Mouse (Mus musculus): ENCODE measurements around the gene Pptc7. TPM values are rescaled to one million over a fixed set of nuclear protein-coding genes. Genes with fewer than 3 reads are reported as not detected.

Pptc7 gene
- total RNA-seq, 1 experiment: 21.1 TPM

DNA sequence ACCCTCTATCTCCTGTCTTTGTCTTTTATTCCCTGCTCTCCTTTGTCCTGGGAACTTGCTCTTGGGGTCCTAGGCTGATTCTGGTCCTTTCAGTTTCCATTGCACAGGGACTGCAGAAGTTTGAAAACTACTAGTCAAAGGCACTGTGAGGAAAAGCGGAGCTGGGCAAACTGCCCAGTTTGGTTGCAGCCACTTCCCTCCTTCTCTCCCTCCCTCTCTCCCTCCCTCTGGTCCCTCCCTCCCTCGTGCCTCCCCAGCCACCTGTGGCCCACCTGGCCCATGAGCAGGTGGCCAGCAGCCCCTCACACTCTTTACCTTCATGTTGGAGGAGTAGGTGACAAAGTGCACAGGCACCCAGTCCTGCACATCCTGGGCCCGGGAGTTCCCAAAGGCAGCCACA lies 39.0 kb upstream of the Pptc7 start:
- in situ Hi-C loops (cut with MboI; ENCODE audit: low sequenced_read_pairs in 2 of 2, unreplicated experiment in 2 of 2): no loop called here
- H3K27ac ChIP-seq (ENCODE audit: insufficient read depth, low read depth, low read length, poor library complexity, severe bottlenecking): no peak overlapping the region
- no peak for DNase-seq (ENCODE audit: low read depth, low spot score)

DNA sequence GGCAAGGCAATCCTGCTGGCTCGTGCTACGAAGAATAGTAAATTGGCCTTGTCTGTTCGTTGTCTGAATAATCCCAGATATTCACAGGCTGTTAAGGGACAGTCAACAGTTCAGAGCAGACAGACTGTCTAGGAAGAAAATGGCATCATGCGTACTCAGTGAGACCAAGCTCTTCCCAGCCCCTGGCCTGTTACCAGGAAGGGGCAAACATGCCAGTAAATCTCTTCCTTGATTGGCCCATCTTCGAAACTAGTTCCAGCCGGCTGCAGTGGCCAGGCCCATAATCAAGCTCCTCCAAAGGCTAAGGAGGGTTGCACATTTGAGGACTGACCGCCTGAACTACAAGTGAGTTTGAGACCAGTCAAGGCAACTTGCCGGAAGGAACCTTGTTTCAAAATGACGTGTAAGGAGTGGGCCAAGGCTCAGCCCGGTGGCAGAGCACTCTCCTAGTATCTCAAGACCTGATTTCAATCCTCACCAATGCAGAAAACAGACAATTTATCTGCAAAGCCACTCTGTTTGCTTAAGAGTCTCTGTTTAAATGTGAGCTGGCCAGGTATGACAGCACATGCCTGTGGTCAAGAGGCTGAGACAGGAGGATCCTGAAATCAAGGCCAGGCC lies 37.5 kb upstream of the Pptc7 start:
- no peak for DNase-seq (ENCODE audit: low read depth, low spot score)
- Histone ChIP-seq H3K27ac (ENCODE audit: insufficient read depth, low read depth, low read length, poor library complexity, severe bottlenecking) (no peak overlapping the region), H3K36me3 (ENCODE audit: control insufficient read depth, insufficient read depth, low read length, poor library complexity, severe bottlenecking) (peaks cover 7% of the 10 kb centered on the region; the same call in 1 of the 2 replicates), H3K9me3 (ENCODE audit: control insufficient read depth, insufficient read depth, low read depth, low read length) (no peaks in the 10 kb centered on the region), H3K4me1 (ENCODE audit: control insufficient read depth in 2 of 2, insufficient read depth in 2 of 2, low read length in 2 of 2, poor library complexity in 1 of 2) (no peaks in the 10 kb centered on the region), H3K4me3 (ENCODE audit: insufficient read depth in 1 of 2, low read depth in 1 of 2, low read length in 2 of 2, poor library complexity in 1 of 2, severe bottlenecking in 1 of 2) (no peak overlapping the region), H3K9ac (ENCODE audit: insufficient read depth, low read depth, low read length, poor library complexity, severe bottlenecking) (no peak overlapping the region)
- TF ChIP-seq ZNF384 (IDR thresholded peaks at IDR 0.05; ENCODE audit: low read depth, low read length): no peak
- TF ChIP-seq CHD2 (IDR thresholded peaks at IDR 0.05; ENCODE audit: low read depth, low read length): no peak
- TF ChIP-seq HCFC1 (IDR thresholded peaks at IDR 0.05; ENCODE audit: borderline replicate concordance, insufficient read depth, low read length): no peak
- TF ChIP-seq MAFK (IDR thresholded peaks at IDR 0.05; ENCODE audit: insufficient read depth, low read depth, low read length): no peak
- TF ChIP-seq ZC3H11A (IDR thresholded peaks at IDR 0.05; ENCODE audit: borderline replicate concordance, low read depth, low read length): no peak
- in situ Hi-C loops (cut with MboI; ENCODE audit: low sequenced_read_pairs in 2 of 2, unreplicated experiment in 2 of 2): no loop called here

More for the DNA sequence above, 39.0 kb upstream of the Pptc7 start:
- peaks cover 19% of the 10 kb centered on the region for H3K36me3 ChIP-seq (ENCODE audit: control insufficient read depth, insufficient read depth, low read length, poor library complexity, severe bottlenecking)
- no peak overlapping the region for H3K9ac ChIP-seq (ENCODE audit: insufficient read depth, low read depth, low read length, poor library complexity, severe bottlenecking)
- H3K4me3 ChIP-seq (ENCODE audit: insufficient read depth in 1 of 2, low read depth in 1 of 2, low read length in 2 of 2, poor library complexity in 1 of 2, severe bottlenecking in 1 of 2): no peak overlapping the region
- no peak for TF ChIP-seq MAFK (IDR thresholded peaks at IDR 0.05; ENCODE audit: insufficient read depth, low read depth, low read length)
- TF ChIP-seq ZNF384 (IDR thresholded peaks at IDR 0.05; ENCODE audit: low read depth, low read length): no peak
- TF ChIP-seq ZC3H11A (IDR thresholded peaks at IDR 0.05; ENCODE audit: borderline replicate concordance, low read depth, low read length): no peak
- no peak for TF ChIP-seq CHD2 (IDR thresholded peaks at IDR 0.05; ENCODE audit: low read depth, low read length)
- no peaks in the 10 kb centered on the region for H3K9me3 ChIP-seq (ENCODE audit: control insufficient read depth, insufficient read depth, low read depth, low read length)
- H3K4me1 ChIP-seq (ENCODE audit: control insufficient read depth in 2 of 2, insufficient read depth in 2 of 2, low read length in 2 of 2, poor library complexity in 1 of 2): no peaks in the 10 kb centered on the region; a peak in 1 of 4 replicates

DNA sequence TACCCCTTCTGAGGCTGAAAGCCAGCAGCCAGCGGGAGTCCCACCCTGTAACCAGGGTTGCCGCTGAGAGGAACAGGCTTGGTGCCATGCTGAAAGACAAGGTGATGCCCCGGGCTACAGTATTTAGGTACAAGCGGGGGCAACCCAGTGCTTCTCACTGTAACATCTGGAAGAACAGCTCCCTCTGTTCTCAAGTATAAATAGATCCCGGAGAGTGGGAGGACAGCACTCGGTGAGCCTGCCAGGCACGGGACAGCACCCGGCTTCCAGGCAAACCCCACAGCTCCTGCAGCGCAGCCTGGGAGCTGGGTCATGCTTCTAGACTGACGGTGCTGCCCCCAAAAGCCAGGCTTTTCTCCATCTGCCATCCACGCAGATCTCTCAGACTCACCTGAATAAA lies 36.6 kb upstream of the Pptc7 start:
- Histone ChIP-seq H3K4me1 (ENCODE audit: control insufficient read depth in 2 of 2, insufficient read depth in 2 of 2, low read length in 2 of 2, poor library complexity in 1 of 2) (no peaks in the 10 kb centered on the region), H3K36me3 (ENCODE audit: control insufficient read depth, insufficient read depth, low read length, poor library complexity, severe bottlenecking) (peaks cover 7% of the 10 kb centered on the region; the same call in 1 of the 2 replicates), H3K9ac (ENCODE audit: insufficient read depth, low read depth, low read length, poor library complexity, severe bottlenecking) (no peak overlapping the region), H3K27ac (ENCODE audit: insufficient read depth, low read depth, low read length, poor library complexity, severe bottlenecking) (no peak overlapping the region; the same call in 1 of the 2 replicates), H3K9me3 (ENCODE audit: control insufficient read depth, insufficient read depth, low read depth, low read length) (no peaks in the 10 kb centered on the region), H3K4me3 (ENCODE audit: insufficient read depth in 1 of 2, low read depth in 1 of 2, low read length in 2 of 2, poor library complexity in 1 of 2, severe bottlenecking in 1 of 2) (no peak overlapping the region)
- in situ Hi-C loops (cut with MboI; ENCODE audit: low sequenced_read_pairs in 2 of 2, unreplicated experiment in 2 of 2): no loop called here
- TF ChIP-seq CHD2 (IDR thresholded peaks at IDR 0.05; ENCODE audit: low read depth, low read length): no peak
- no peak for TF ChIP-seq ZC3H11A (IDR thresholded peaks at IDR 0.05; ENCODE audit: borderline replicate concordance, low read depth, low read length)
- TF ChIP-seq HCFC1 (IDR thresholded peaks at IDR 0.05; ENCODE audit: borderline replicate concordance, insufficient read depth, low read length): no peak
- TF ChIP-seq MAFK (IDR thresholded peaks at IDR 0.05; ENCODE audit: insufficient read depth, low read depth, low read length): no peak
- no peak for TF ChIP-seq ZNF384 (IDR thresholded peaks at IDR 0.05; ENCODE audit: low read depth, low read length)
- no peak for DNase-seq (ENCODE audit: low read depth, low spot score)

DNA sequence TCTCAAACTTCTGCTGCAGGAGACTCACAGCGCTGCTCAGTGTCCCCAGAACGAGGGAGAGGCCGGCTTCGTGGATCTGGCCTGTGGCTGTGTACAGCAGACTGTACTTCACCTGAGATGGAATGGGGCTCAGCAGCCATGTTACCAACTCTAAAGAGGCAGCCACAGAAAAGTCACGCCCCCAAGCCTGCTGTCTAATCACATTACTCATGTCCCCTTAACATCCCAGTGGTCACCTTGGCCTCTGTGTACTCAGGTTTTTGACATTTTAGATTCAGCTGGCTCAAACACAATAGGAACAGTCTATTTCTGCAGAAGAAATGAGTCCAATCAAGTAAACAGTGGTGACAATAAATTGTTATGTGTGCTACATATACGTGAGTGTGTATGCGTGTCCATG lies 36.2 kb upstream of the Pptc7 start:
- no peak overlapping the region for H3K4me3 ChIP-seq (ENCODE audit: insufficient read depth in 1 of 2, low read depth in 1 of 2, low read length in 2 of 2, poor library complexity in 1 of 2, severe bottlenecking in 1 of 2)
- TF ChIP-seq HCFC1 (IDR thresholded peaks at IDR 0.05; ENCODE audit: borderline replicate concordance, insufficient read depth, low read length) (no peak), MAFK (IDR thresholded peaks at IDR 0.05; ENCODE audit: insufficient read depth, low read depth, low read length) (no peak), CHD2 (IDR thresholded peaks at IDR 0.05; ENCODE audit: low read depth, low read length) (no peak), ZC3H11A (IDR thresholded peaks at IDR 0.05; ENCODE audit: borderline replicate concordance, low read depth, low read length) (no peak), ZNF384 (IDR thresholded peaks at IDR 0.05; ENCODE audit: low read depth, low read length) (no peak)
- no peak overlapping the region for H3K27ac ChIP-seq (ENCODE audit: insufficient read depth, low read depth, low read length, poor library complexity, severe bottlenecking)
- in situ Hi-C loops (cut with MboI; ENCODE audit: low sequenced_read_pairs in 2 of 2, unreplicated experiment in 2 of 2): no loop called here
- H3K9me3 ChIP-seq (ENCODE audit: control insufficient read depth, insufficient read depth, low read depth, low read length): no peaks in the 10 kb centered on the region
- H3K9ac ChIP-seq (ENCODE audit: insufficient read depth, low read depth, low read length, poor library complexity, severe bottlenecking): no peak overlapping the region
- DNase-seq (ENCODE audit: low read depth, low spot score): no peak
- no peaks in the 10 kb centered on the region for H3K4me1 ChIP-seq (ENCODE audit: control insufficient read depth in 2 of 2, insufficient read depth in 2 of 2, low read length in 2 of 2, poor library complexity in 1 of 2)
- peaks cover 7% of the 10 kb centered on the region; the same call in 1 of the 2 replicates for H3K36me3 ChIP-seq (ENCODE audit: control insufficient read depth, insufficient read depth, low read length, poor library complexity, severe bottlenecking)
